Mouse (Mus musculus): Measurements from ENCODE around the gene Resp18. TPM values are rescaled to one million over a fixed set of nuclear protein-coding genes. Genes with fewer than 3 reads are reported as not detected.

The Resp18 gene
- 0.35 TPM in 1 of 2 replicates, not detected in the other for polyA plus RNA-seq (2015; fragmentation: Nextera tagmentation; extraction: Ambion mirVana)

DNA sequence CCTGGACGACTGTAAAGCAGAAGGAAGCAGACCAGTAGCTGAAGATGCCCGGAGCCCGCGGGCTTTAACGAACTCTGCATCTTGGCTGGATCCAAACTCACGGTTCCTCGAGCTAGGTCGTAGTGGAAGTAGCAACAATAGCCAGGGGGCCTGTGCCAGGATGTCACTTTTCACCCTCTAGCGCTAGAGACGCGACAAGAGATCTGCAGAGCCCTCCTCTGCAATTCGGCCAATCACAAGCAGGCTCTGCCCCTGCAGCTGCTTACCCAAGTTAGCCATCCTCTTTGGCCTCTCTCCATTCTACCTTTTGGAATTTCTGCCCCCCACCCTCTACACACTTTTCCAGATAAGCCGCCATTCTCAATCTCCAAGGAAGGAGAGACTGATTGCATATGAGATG lies at the start of gene Resp18:
TSS of gene Resp18 (minus strand) at position 188 of the 400 bp plus-strand sequence.
- H3K4me2 ChIP-seq, result no peak within 1 kb of the TSS
- no peak for ATAC-seq (ENCODE audit: insufficient number of reproducible peaks, low FRiP score, low TSS enrichment, low read depth)
- H3K4me3 ChIP-seq, result no peak within 1 kb of the TSS
- H3K27me3 ChIP-seq, result peaks cover 20% of the 10 kb centered on the region
- no peak within 1 kb of the TSS for H3K9ac ChIP-seq
- H3K27ac ChIP-seq, result no peak within 1 kb of the TSS
- H3K9me3 ChIP-seq, result no peaks in the 10 kb centered on the region
- 6% methylated on average over 13 of the region's 13 CpGs for WGBS
- H3K36me3 ChIP-seq, result no peaks in the 10 kb centered on the region
- no peaks in the 10 kb centered on the region for H3K4me1 ChIP-seq

DNA sequence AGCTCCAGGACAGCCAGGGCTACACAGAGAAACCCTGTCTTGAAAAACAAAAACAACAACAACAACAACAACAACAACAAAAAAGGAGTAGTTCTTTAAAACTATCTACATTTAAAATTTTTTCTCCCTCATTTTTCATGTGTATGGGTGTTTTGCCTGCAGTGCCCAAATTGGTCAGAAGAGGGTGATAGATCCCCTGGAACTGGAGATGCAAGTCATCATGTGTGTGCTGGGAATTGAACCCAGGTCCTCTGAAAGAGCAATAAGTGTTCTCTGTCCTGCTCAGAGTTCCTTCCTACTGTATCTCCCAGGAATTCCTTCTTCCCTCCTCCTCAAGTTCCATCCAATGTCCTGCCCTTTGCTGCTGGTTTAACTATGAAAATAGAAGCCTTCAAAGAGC lies 49.2 kb upstream of the Resp18 start:
- ATAC-seq (ENCODE audit: insufficient number of reproducible peaks, low FRiP score, low TSS enrichment, low read depth), result no peak
- no peaks in the 10 kb centered on the region for H3K9me3 ChIP-seq
- no peaks in the 10 kb centered on the region for H3K4me1 ChIP-seq
- no peaks in the 10 kb centered on the region for H3K27me3 ChIP-seq
- no peak overlapping the region for H3K27ac ChIP-seq
- no peaks in the 10 kb centered on the region for H3K36me3 ChIP-seq
- no peak overlapping the region for H3K4me3 ChIP-seq
- H3K9ac ChIP-seq, result no peak overlapping the region
- no peak overlapping the region for H3K4me2 ChIP-seq

DNA sequence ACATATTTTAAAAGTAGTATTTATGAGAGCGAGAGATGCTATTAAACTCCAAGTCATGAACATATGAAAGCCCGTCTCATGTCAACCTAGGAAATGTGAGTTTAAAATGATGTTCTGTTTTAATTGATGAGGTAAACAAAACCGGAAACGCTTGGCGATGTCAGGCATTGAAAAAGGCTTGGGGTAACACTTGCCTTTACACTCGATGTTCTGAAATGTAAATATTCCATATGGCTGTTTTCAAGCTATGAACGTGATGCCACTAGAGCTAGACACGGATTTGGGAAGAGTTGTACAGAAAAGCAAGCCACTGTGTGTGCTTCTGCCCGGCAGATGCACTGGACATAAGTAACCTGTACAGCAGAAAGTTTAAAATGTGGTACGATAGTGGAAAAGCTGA lies 41.0 kb upstream of the Resp18 start:
- no peak overlapping the region for H3K27ac ChIP-seq
- no peak for ATAC-seq (ENCODE audit: insufficient number of reproducible peaks, low FRiP score, low TSS enrichment, low read depth)
- no peaks in the 10 kb centered on the region for H3K27me3 ChIP-seq
- no peak overlapping the region for H3K4me3 ChIP-seq
- H3K9ac ChIP-seq, result no peak overlapping the region
- H3K36me3 ChIP-seq, result peaks cover 14% of the 10 kb centered on the region
- peaks cover 18% of the 10 kb centered on the region for H3K4me1 ChIP-seq
- no peak overlapping the region for H3K4me2 ChIP-seq
- 86% methylated on average over 10 of the region's 10 CpGs for WGBS
- no peaks in the 10 kb centered on the region for H3K9me3 ChIP-seq

DNA sequence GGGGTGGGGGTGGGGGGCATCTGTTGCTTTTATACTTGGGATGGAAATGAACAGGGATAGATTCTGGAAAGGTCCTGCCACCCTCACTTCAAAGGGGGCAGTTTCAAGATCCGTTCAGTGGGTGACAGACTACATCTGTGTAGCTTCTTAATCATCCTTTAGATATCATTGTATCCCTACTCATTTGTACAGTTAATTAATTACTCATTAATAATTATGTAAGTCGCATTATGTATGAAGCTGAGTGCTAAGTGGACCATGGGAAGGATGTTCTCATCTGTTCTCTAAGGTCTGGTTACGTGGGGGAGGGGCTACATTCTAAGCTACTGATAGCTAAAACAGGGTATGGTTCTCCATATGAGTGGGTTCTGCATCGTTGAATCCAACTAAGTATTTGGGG lies 40.5 kb upstream of the Resp18 start:
- H3K4me2 ChIP-seq, result no peak overlapping the region
- H3K4me1 ChIP-seq, result peaks cover 18% of the 10 kb centered on the region
- H3K9ac ChIP-seq, result no peak overlapping the region
- H3K36me3 ChIP-seq, result peaks cover 18% of the 10 kb centered on the region
- H3K27me3 ChIP-seq, result no peaks in the 10 kb centered on the region
- no peaks in the 10 kb centered on the region for H3K9me3 ChIP-seq
- ATAC-seq (ENCODE audit: insufficient number of reproducible peaks, low FRiP score, low TSS enrichment, low read depth), result no peak
- 91% methylated on average over 4 of the region's 4 CpGs for whole genome bisulfite sequencing
- no peak overlapping the region for H3K27ac ChIP-seq
- H3K4me3 ChIP-seq, result no peak overlapping the region

DNA sequence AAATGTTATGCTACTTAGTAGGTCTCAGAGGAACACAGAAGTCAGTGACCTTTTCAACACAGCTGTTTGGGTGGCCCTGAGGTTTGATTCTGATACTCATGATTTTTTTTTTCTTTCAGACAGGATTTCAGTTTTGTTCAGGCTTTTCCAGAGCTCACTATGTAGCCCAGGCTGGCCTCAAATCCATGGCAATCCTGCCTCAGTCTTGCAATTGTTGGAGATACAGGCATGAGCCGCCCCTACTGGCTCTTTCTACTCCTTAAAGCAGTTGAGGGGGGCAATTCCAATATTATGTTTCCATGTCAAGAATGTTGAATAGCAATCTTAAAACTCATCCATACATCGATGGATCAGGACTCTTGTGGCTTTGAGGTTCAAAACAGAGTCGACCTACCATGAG lies 40.1 kb upstream of the Resp18 start:
- peak overlapping the region; percentile 29 for H3K4me3 ChIP-seq

DNA sequence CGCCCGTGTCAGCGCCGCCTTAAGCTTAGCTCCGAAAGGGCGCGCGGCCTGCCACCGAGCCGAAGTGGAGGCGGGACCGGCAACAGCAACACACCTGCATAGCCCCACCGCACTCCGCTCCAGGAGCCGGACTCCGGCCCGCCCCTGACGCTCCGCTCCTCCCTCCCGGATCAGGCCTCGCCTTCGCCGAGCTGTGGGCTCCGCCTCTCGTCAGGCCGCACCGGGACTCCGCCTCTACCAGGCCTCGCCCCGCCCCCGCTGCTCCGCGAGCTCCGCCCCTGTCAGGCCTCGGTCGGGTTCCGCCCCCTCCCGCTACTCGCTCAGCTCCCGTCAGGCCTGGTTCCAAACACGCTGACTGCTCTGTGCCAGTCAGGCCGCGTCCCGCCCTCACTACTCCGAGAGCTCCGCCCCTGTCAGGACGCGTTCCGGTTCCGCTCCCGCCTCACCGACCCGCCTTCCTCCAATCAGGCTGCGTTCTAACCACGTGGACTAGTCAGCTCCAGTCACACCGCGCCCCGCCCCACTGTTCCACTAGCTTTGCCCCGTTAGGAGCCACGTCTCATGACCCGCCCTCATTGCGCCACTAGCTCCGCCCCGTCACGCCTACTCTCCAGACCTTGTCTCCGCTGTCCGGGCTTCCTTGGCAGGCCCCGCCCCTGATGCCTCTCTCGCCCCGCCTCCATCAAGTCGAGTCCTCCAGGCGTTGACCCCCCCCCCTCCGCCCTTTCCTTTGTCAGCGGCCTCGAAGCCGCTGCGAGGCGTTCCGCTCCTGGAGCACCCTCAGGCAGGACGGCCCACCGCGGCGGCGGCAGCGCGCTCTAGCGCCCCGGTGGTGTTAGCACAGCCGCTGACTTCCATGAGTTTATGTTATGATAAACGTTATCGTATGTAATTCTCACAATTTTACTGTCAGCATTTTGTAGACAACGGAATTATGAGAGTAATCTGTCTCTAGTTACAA lies 39.3 kb upstream of the Resp18 start, which contains the start of gene Dnpep:
TSS of gene Dnpep (minus strand) at position 750 of the 961 bp plus-strand sequence.
- Histone ChIP-seq H3K9ac (peak within 1 kb of the TSS; percentile 67), H3K27ac (peak within 1 kb of the TSS; percentile 94), H3K4me3 (peak within 1 kb of the TSS; percentile 80), H3K27me3 (no peaks in the 10 kb centered on the region), H3K4me1 (peaks cover 18% of the 10 kb centered on the region), H3K9me3 (no peaks in the 10 kb centered on the region), H3K4me2 (peak within 1 kb of the TSS; percentile 85), H3K36me3 (peaks cover 30% of the 10 kb centered on the region)
- peak; percentile 97 for ATAC-seq (ENCODE audit: insufficient number of reproducible peaks, low FRiP score, low TSS enrichment, low read depth)
- under 1% methylated on average over 87 of the region's 92 CpGs for WGBS

More for the DNA sequence above, 40.1 kb upstream of the Resp18 start:
- Histone ChIP-seq H3K4me2 (peak overlapping the region; percentile 85), H3K4me1 (peaks cover 18% of the 10 kb centered on the region), H3K27ac (peak overlapping the region; percentile 67), H3K27me3 (no peaks in the 10 kb centered on the region), H3K36me3 (peaks cover 22% of the 10 kb centered on the region), H3K9me3 (no peaks in the 10 kb centered on the region), H3K9ac (no peak overlapping the region)
- ATAC-seq (ENCODE audit: insufficient number of reproducible peaks, low FRiP score, low TSS enrichment, low read depth), result no peak
- 68% methylated on average over 3 of the region's 3 CpGs for WGBS

DNA sequence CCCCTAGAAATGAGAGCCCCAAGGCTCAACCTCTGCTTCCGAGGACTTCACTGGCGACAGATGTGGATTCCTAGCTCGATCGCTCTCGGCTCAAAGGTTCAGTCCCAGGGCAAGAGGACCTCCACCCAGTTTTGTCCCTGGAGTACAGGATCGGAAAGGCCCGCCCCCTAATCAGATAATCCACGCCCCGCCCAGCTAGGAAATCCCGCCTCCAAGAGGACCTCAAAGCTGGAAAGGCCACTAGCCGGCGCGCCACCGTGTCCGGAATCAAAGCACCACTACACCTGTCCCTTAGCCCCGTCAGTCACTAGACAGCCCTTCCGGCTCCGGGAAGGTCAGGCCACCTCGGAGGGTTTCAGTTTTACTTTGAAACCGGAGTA lies 38.6 kb upstream of the Resp18 start:
- Histone ChIP-seq H3K27ac (peak overlapping the region; percentile 94), H3K9ac (peak overlapping the region; percentile 67), H3K9me3 (no peaks in the 10 kb centered on the region), H3K4me1 (peaks cover 18% of the 10 kb centered on the region), H3K36me3 (peaks cover 37% of the 10 kb centered on the region), H3K4me3 (peak overlapping the region; percentile 80), H3K4me2 (peak overlapping the region; percentile 85), H3K27me3 (no peaks in the 10 kb centered on the region)
- ATAC-seq (ENCODE audit: insufficient number of reproducible peaks, low FRiP score, low TSS enrichment, low read depth), result peak; percentile 16
- under 1% methylated on average over 20 of the region's 20 CpGs for WGBS

DNA sequence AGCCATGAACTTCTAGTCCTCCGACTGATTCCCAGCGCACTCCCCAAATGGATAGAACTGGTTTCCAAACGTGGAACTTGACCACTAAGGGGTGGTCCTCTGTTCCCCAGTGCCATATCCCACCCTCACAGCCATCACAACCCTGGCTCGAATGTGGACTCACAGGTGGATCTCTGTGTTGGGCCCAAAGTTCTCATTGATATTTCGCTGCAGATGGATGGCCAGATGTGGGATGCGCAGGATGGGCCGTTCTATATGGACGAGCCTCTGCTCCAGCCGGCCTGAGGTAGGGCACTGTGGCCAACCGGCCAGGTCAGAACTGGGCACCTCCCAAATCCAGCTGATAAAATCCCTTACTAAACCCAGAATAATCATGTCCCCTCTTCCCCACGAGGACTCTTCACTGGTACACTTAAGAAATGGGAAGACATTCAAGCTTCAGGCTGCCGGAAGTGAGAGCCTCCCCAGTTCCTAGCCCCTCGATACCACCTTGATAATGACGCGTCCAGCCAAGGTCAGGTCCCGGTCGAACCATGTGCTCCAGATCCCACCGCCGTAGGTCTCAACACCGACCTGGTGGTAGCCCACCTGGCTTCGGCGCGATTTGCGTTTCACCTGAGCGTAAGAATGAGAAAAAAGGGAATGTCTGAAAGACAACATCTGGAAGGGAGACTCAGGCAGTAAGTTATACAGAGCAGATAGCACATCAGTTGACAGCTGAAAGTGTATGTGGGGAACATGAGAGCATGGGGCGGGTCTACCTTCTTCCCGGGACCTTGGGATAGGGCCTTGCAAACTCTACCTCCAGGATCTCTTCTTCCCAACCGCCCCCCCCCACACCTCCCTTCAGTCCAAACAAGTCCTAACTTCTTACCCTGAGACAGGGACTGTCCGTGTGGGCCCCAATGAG lies 37.5 kb upstream of the Resp18 start:
- no peak for ATAC-seq (ENCODE audit: insufficient number of reproducible peaks, low FRiP score, low TSS enrichment, low read depth)
- H3K27ac ChIP-seq, result no peak overlapping the region

DNA sequence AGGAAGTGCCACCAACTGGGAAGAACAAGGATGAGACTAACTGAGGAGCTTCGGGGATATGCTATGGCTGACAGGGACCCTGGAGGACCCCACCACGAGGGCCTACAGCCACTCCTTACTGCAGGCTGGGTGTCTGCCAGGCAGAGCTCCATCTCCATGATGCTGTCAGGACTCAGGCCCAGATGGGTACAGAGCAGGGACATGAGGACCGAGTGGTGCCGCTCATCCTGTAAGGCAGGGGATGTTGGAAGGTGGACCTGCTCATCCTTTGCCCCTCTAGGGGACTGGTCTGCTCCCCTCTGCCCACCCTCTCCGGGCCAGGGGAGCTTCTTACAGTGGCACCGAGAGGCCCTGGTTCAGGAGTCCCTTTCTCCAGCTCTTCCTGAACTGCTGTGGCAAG lies 36.8 kb upstream of the Resp18 start:
- H3K4me3 ChIP-seq, result no peak overlapping the region
- no peak overlapping the region for H3K4me2 ChIP-seq
- ATAC-seq (ENCODE audit: insufficient number of reproducible peaks, low FRiP score, low TSS enrichment, low read depth), result no peak
- peaks cover 55% of the 10 kb centered on the region for H3K36me3 ChIP-seq
- no peaks in the 10 kb centered on the region for H3K9me3 ChIP-seq
- no peak overlapping the region for H3K9ac ChIP-seq
- 93% methylated on average over 6 of the region's 6 CpGs for WGBS
- no peaks in the 10 kb centered on the region for H3K27me3 ChIP-seq
- H3K4me1 ChIP-seq, result peaks cover 18% of the 10 kb centered on the region
- no peak overlapping the region for H3K27ac ChIP-seq

More for the DNA sequence above, 37.5 kb upstream of the Resp18 start:
- Histone ChIP-seq H3K27me3 (no peaks in the 10 kb centered on the region), H3K4me1 (peaks cover 18% of the 10 kb centered on the region), H3K4me2 (peak overlapping the region; percentile 85), H3K4me3 (peak overlapping the region; percentile 80), H3K9me3 (no peaks in the 10 kb centered on the region), H3K36me3 (peaks cover 48% of the 10 kb centered on the region), H3K9ac (peak overlapping the region; percentile 67)
- WGBS, result 85% methylated on average over 29 of the region's 29 CpGs

DNA sequence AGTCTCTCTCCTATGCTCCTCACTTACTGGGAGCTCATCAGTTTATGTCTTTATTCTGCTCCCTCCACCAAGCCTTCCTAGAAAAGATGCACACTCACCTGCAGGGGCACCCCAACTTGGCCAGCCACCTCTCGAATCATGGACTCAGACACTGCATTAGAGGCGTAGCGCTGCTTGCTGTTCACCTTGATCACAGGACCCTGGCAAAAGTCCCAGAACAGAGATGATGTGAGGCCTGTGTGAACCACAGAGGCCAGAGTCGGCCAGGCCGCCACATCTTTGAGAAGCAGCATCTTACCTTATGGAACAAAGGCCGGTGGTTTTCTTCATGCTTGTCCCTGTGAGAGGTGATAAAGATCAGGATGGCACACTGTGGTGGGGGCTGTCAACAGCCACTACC lies 33.5 kb upstream of the Resp18 start:
- 89% methylated on average over 6 of the region's 6 CpGs for WGBS
- Histone ChIP-seq H3K36me3 (peaks cover 83% of the 10 kb centered on the region), H3K9ac (no peak overlapping the region), H3K27me3 (no peaks in the 10 kb centered on the region), H3K27ac (no peak overlapping the region), H3K4me2 (no peak overlapping the region), H3K9me3 (no peaks in the 10 kb centered on the region), H3K4me3 (no peak overlapping the region), H3K4me1 (peaks cover 12% of the 10 kb centered on the region)
- no peak for ATAC-seq (ENCODE audit: insufficient number of reproducible peaks, low FRiP score, low TSS enrichment, low read depth)

DNA sequence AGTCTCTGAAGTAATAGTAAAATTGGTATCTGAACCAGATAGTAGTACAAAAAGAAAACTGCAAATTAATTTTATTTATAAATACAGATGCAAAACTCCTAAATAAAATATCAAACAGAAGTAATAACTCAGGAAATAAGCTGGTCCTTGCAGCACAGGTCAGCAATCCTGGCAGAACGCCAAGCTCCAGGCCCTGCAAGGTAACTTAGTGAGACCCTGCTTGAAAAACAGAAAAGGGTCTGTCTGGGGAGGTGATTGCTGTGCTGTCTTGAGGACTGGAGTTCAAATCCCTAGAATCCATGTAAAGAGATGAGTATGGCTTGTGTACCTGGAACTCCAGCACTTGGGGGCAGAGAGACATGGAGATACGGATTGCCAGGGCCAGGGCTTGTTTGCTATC lies 26.4 kb upstream of the Resp18 start:
- H3K4me1 ChIP-seq, result no peaks in the 10 kb centered on the region
- no peak for ATAC-seq (ENCODE audit: insufficient number of reproducible peaks, low FRiP score, low TSS enrichment, low read depth)
- no peaks in the 10 kb centered on the region for H3K27me3 ChIP-seq
- H3K36me3 ChIP-seq, result peaks cover 31% of the 10 kb centered on the region
- H3K9me3 ChIP-seq, result no peaks in the 10 kb centered on the region
- no peak overlapping the region for H3K4me2 ChIP-seq
- no peak overlapping the region for H3K9ac ChIP-seq
- H3K4me3 ChIP-seq, result no peak overlapping the region
- WGBS, result 70% methylated on average over 2 of the region's 2 CpGs
- no peak overlapping the region for H3K27ac ChIP-seq
